Mouse (Mus musculus) spleen, postnatal 14 days (tissue): ENCODE measurements around the gene Arg1.

ENCODE experiments used
- DNase-seq, 2 experiments: peaks; one replicate each; pipeline ENCODE4 v3.0.0; 2021 to 2022; ENCODE audit warnings: low spot score in 2 of 2

Gene Arg1

DNA sequence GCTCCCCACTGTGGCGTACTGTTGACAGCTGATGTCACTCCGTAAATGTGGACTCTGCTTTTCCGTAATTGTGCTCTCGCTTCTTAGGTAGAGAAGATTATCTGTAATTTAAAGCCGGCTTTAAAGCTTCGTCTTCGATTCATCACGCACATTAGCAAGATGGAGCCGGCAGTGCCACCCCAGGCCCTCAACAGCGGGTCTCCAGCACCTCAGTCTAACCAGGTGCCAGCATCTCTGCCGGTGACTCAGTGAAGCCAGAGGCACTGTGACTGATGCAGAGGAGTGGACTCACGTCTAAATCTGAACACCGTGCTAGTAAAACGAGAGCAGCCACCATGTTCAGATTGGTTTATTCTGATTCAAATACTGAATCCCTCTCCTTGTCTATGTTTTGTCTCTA lies 14.7 kb downstream of the Arg1 start:
- no peak for DNase-seq

DNA sequence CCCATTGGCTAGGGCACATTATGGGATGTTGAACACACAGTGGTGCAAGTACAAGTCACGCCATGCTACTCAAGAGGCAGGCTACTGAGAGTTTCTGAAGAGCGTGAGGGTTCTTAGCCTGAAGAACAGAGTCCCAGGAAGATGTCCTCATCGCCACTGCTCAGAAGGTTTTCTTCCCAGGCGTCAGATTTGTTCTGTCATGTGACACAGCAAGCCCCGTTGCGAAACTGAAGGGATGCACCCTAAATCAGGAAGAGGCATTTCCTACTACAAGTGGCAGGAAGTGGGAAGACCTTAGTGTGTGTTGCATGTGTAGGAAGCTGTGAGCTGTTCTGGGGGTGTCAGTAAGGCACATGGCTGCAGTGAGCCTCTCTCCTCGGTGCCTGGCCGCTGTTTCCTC lies 16.1 kb downstream of the Arg1 start:
- DNase-seq: no peak

DNA sequence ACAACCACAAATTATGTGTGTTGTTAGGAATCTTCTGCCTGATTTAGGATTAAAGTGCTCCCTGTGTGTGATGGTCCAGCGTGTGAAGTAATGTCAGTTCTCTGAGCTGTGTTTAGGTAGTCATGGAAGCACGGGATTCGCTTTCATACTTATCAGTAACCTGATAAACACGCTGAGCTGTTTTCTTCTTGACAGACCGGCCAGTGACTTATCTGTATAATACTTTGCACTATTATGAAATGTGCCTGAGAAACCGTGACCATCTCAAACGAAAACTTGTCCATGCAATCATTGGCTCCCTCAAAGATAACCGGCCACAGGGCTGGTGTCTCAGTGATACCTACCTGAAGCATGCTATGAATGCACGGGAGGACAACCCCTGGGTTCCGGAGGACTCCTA lies 21.7 kb downstream of the Arg1 start:
- no peak for DNase-seq

DNA sequence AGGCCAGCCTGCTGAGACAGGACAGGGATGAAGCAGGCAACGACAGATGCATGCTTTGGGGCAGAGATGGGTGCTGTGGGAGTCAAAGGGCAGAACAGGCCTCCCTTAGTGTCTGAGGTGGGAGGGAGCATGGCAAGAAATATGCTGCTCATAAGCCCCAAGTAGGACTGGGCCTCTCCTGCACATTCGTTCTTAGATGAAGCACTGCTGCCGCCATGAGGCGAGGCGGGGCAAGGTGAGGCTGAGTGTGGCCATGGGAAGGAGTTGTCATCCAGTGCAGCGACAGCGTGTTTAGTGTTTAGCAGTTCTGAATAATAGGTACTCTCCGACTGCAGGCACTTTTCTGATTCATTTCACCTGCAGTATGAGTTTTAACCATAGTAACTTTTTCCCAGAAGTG lies 31.4 kb downstream of the Arg1 start:
- peak in 1 of 2 experiments; percentile 31 for DNase-seq

DNA sequence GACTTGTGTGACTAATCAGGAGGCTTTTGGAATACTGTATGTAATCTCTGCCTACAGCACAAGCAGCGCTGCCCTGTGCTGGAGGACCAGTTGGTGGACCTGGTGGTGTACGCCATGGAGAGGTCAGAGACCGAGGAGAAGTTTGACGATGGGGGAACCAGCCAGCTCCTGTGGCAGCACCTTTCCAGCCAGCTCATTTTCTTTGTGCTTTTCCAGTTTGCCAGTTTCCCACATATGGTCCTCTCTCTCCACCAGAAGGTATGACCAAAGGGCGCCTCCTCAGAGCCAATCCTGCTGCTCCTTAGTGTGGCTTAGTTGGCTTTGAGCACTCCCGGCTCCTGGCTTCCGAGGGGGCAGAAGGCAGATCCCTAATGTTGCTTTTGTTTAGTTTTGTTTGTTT lies 38.9 kb downstream of the Arg1 start:
- no peak for DNase-seq

DNA sequence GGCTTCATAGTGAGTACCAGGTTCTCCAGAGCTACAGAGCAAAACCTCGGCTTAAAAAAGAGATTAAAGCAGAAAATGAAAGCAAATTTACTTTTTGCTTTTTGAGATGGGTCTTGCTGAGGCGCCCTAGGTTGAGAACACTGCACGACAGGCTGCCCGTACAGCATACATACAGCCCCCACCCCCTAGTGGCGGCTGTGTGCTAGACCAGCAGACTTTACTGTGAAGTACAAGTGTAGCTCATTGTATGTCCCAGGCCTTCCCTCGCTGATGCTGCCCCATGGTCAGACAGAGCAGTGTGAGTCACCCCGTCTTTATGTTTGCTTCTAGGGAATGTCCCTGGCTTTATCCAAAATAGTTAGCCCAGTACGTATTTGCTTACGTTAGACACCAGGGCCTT lies 41.3 kb downstream of the Arg1 start:
- no peak for DNase-seq

DNA sequence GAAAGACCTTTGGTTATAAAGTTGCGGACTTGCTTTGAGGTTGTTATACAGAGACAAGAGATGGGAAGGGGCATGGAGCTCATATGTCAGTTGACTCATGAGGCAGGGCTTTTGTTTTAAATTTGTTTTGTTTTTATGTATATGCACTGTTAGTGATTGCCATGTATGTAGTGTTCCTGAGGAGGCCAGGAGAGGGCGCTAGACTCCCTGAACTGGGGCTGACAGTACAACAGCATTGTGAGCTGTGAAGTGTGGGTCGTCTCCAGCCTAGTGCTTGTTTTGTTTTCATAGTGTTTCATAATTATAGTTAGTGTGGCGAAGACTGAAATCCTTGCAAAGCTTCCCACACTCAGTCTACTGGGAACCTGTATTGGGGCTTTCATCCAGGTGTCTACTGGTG lies 53.7 kb downstream of the Arg1 start:
- DNase-seq: no peak

DNA sequence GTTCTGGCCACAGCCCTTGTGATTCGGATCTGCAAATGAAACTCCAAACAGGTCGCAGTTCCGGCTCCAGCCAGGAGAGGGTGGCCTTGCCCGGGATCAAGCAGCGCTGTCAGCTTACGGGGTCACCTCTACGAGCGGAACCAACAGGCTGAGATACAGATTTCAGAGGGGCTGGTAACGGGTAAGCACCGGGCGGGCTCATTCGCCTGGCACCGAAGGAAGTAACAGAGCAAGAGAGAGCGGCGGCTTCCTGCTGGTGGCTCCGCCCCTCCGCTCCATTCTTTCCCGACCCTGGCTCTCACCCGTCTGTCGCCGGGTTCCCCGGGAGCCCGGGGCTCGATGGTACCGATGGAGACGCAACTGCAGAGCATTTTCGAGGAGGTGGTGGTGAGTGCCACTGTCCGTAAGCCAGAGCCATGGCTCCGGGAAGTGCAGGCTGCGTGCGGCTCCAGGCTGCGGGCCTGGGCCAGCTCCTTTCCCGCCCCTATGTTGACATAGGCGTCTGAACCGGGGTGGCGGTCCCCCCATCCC lies 57.5 kb downstream of the Arg1 start, which contains the start of gene Med23:
Gene Med23 (plus strand): TSS at position 227 of the 531 bp plus-strand sequence.
- DNase-seq: peak; percentile 94 to 97
